Mouse (Mus musculus) forebrain, embryonic 16.5 days (tissue): ENCODE results near the gene Efna5. TPM values are rescaled to one million over a fixed set of nuclear protein-coding genes. Genes with fewer than 3 reads are reported as not detected.

Experiments
- ATAC-seq: fragments of 200-750 bp; cut with Nextera tagmentation; 2 replicates; pipeline ENCODE4 v1.8.0; 2017; ENCODE audit warnings: mild to moderate bottlenecking, moderate library complexity
- H3K27ac ChIP-seq: fragments of 300-500 bp; sonication (generic); 2 replicates; pipeline ENCODE4 v1.5.1; 2014; ENCODE audit warnings: low read length, control low read depth
- H3K27me3 ChIP-seq: fragments of 300-500 bp; sonication (generic); replicated peaks from 2 replicates; pipeline ENCODE4 v1.6.1; 2014; ENCODE audit warnings: low read length; ENCODE audit not compliant: control insufficient read depth, insufficient read depth
- H3K36me3 ChIP-seq: fragments of 300-500 bp; sonication (generic); 2 replicates; pipeline ENCODE4 v1.6.1; 2014; ENCODE audit not compliant: control insufficient read depth, insufficient read depth
- H3K4me1 ChIP-seq: fragments of 300-500 bp; sonication (generic); replicated peaks from 2 replicates; pipeline ENCODE4 v1.6.1; 2014; ENCODE audit warnings: low read length; ENCODE audit not compliant: control insufficient read depth, insufficient read depth
- H3K4me2 ChIP-seq: fragments of 300-500 bp; sonication (generic); 2 replicates; pipeline ENCODE4 v1.6.1; 2014; ENCODE audit warnings: mild to moderate bottlenecking, low read length, control low read depth
- H3K4me3 ChIP-seq: fragments of 300-500 bp; sonication (generic); replicated peaks from 2 replicates; pipeline ENCODE4 v1.5.1; 2014; ENCODE audit warnings: mild to moderate bottlenecking, low read length, control low read depth
- H3K9ac ChIP-seq: fragments of 300-500 bp; sonication (generic); replicated peaks from 2 replicates; pipeline ENCODE4 v1.6.1; 2014; ENCODE audit warnings: low read depth, low read length, control low read depth
- H3K9me3 ChIP-seq: fragments of 300-500 bp; sonication (generic); 2 replicates; pipeline ENCODE4 v1.6.1; 2016; ENCODE audit warnings: low read length; ENCODE audit not compliant: control insufficient read depth
- WGBS: fragments of 180-500 bp; shearing (Covaris S2); extraction: QIAGEN DNeasy Blood & Tissue Kit; methylation state at CpG from one replicate; pipeline ENCODE4 v1.1.7; 2014; 5-methylcytosine and 5-hydroxymethylcytosine counted together
- polyA plus RNA-seq: library from polyadenylated mRNA; unstranded; fragments of >200 nt; fragmentation: Nextera tagmentation; extraction: Ambion mirVana; gene quantifications from 2 replicates; pipeline ENCODE4 v1.2.1, GENCODE M21; 2015

Efna5 gene
- polyA plus RNA-seq, 1 experiment from 2014 or later: 22.4 TPM

- no peak overlapping the region for H3K27ac ChIP-seq
- WGBS: 82% methylated on average over 8 of the region's 8 CpGs
- no peak for ATAC-seq
- H3K9me3 ChIP-seq: no peaks in the 10 kb centered on the region
- H3K4me1 ChIP-seq: no peaks in the 10 kb centered on the region
- no peak overlapping the region for H3K4me3 ChIP-seq
- no peaks in the 10 kb centered on the region for H3K36me3 ChIP-seq
- no peaks in the 10 kb centered on the region for H3K27me3 ChIP-seq
- H3K9ac ChIP-seq: no peak overlapping the region
- H3K4me2 ChIP-seq: no peak overlapping the region
Measured at GRCm38 (mm10) chr17:62672068-62672467, 209.0 kb downstream of the Efna5 start.

- WGBS: 83% methylated on average over 6 of the region's 6 CpGs
- no peak for ATAC-seq
- H3K9ac ChIP-seq: no peak overlapping the region
Measured at GRCm38 (mm10) chr17:62666761-62667160, 214.4 kb downstream of the Efna5 start.

DNA sequence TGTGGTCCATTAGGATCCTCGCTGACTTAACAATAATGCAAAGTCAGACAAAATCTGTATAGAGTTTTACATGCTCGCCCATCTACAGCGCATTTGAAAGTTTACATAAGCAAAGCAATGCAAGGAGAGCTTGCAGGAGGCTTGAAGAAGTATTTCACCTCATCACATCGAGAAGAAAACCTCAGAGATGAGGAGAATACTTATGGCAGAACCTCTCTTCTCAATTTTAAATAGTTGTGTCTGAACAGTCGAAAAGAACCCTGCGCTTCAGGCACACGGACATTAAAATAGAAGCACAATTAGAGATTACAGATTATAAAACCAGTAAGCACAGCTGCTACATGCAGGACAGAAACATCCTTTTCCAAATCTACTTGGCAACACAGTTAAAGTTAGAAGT, 215.3 kb downstream of the Efna5 start:
- H3K27ac ChIP-seq: no peak overlapping the region
- no peaks in the 10 kb centered on the region for H3K27me3 ChIP-seq
- H3K9ac ChIP-seq: no peak overlapping the region
- no peak overlapping the region for H3K4me2 ChIP-seq
- no peak for ATAC-seq
- H3K4me1 ChIP-seq: no peaks in the 10 kb centered on the region
- H3K4me3 ChIP-seq: no peak overlapping the region
- WGBS: 82% methylated on average over 7 of the region's 7 CpGs
- no peaks in the 10 kb centered on the region for H3K36me3 ChIP-seq
- no peaks in the 10 kb centered on the region for H3K9me3 ChIP-seq

More at GRCm38 (mm10) chr17:62666761-62667160, 214.4 kb downstream of the Efna5 start:
- Histone ChIP-seq H3K4me2 (no peak overlapping the region), H3K9me3 (no peaks in the 10 kb centered on the region), H3K4me3 (no peak overlapping the region), H3K27me3 (no peaks in the 10 kb centered on the region), H3K36me3 (no peaks in the 10 kb centered on the region), H3K4me1 (no peaks in the 10 kb centered on the region), H3K27ac (no peak overlapping the region)

- ATAC-seq: no peak
- H3K9me3 ChIP-seq: no peaks in the 10 kb centered on the region
- H3K4me2 ChIP-seq: no peak overlapping the region
- H3K9ac ChIP-seq: no peak overlapping the region
- no peaks in the 10 kb centered on the region for H3K27me3 ChIP-seq
- peaks cover 6% of the 10 kb centered on the region for H3K4me1 ChIP-seq
- H3K4me3 ChIP-seq: no peak overlapping the region
- 35% methylated on average over 2 of the region's 2 CpGs for WGBS
- no peak overlapping the region for H3K27ac ChIP-seq
- H3K36me3 ChIP-seq: no peaks in the 10 kb centered on the region
Measured at GRCm38 (mm10) chr17:62664709-62665108, 216.4 kb downstream of the Efna5 start.

GRCm38 (mm10) chr17:62661801-62662200, 219.3 kb downstream of the Efna5 start:
- H3K27ac ChIP-seq: no peak overlapping the region
- H3K4me2 ChIP-seq: no peak overlapping the region
- WGBS: 65% methylated on average over 7 of the region's 7 CpGs
- H3K27me3 ChIP-seq: no peaks in the 10 kb centered on the region
- no peaks in the 10 kb centered on the region for H3K36me3 ChIP-seq
- no peak for ATAC-seq
- H3K4me1 ChIP-seq: peaks cover 28% of the 10 kb centered on the region
- H3K4me3 ChIP-seq: no peak overlapping the region
- no peak overlapping the region for H3K9ac ChIP-seq
- H3K9me3 ChIP-seq: no peaks in the 10 kb centered on the region

- peak overlapping the region; percentile 19; the same call in 1 of the 2 replicates for H3K9ac ChIP-seq
- H3K4me3 ChIP-seq: peak overlapping the region; percentile 12; the same call in 1 of the 2 replicates
- peak overlapping the region; percentile 35; the same call in 1 of the 2 replicates for H3K27ac ChIP-seq
- H3K4me1 ChIP-seq: peaks cover 30% of the 10 kb centered on the region
- H3K36me3 ChIP-seq: no peaks in the 10 kb centered on the region
- no peaks in the 10 kb centered on the region for H3K27me3 ChIP-seq
- H3K9me3 ChIP-seq: no peaks in the 10 kb centered on the region
- peak; percentile 95 for ATAC-seq
- 4% methylated on average over 14 of the region's 14 CpGs for WGBS
- H3K4me2 ChIP-seq: peak overlapping the region; percentile 44
Measured at GRCm38 (mm10) chr17:62659501-62660175, 221.5 kb downstream of the Efna5 start.

DNA sequence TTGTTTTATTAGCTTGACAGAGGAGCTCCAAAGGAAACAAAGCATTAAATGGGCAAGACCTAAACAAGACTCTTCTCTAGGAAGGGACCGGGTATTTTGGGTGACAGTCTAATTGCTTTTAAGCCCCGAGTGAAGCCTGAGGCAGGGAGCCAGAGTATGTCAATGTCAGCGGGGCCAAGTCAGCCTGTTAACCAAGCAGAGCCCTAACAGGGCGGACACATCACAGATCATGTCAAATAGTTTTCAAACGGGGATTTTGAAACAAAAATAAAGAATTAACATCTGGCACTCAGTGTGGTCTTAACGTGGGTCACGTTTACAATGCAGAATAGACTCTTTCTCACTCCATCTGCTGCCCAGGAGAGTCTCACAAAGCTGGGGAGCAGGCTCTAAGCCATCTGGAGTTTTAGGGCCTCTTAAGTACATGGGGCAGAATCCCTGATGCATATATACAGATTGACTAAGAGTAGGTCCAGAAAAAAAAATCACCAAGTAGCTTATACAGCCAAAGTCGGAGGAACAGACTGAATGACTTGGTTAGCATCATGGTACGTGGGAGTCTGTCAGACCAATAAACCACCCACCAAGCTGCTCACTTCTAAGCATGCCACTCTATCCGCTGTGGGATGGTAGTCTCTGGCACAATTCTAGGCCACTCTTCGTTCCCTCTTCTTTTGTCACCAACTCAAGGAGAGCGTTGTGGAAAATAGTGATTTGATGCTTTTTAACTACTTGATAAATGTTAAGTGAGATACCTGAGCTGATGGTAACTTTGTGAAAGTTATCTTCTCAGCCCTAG, 223.1 kb downstream of the Efna5 start:
- Histone ChIP-seq H3K27ac (no peak overlapping the region), H3K4me3 (no peak overlapping the region), H3K36me3 (no peaks in the 10 kb centered on the region), H3K9me3 (no peaks in the 10 kb centered on the region), H3K27me3 (no peaks in the 10 kb centered on the region), H3K4me2 (no peak overlapping the region), H3K9ac (no peak overlapping the region), H3K4me1 (peaks cover 30% of the 10 kb centered on the region)
- WGBS: 24% methylated on average over 12 of the region's 12 CpGs
- ATAC-seq: peak; percentile 31

DNA sequence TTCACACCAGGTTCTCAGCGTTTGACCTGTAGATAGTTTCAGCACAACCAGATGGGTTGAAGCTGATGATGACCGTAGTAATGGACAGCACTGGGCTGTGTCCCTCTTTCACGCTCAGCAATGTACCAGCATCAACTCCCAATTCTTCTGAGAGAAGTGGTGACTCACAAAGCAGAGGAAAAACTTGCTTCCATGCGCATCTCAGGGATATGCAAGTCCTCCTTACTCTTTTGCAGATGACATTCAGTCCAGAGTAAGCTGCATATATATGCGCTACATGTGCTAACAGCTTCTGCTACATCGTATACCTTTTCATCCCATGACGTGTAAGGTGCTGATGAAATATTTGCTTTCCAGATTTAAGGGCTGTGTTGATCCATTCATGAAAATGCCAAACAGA, 224.1 kb downstream of the Efna5 start:
- Histone ChIP-seq H3K9ac (no peak overlapping the region), H3K4me3 (no peak overlapping the region), H3K27me3 (no peaks in the 10 kb centered on the region), H3K4me2 (no peak overlapping the region), H3K27ac (no peak overlapping the region), H3K4me1 (peaks cover 30% of the 10 kb centered on the region), H3K9me3 (no peaks in the 10 kb centered on the region), H3K36me3 (no peaks in the 10 kb centered on the region)
- no peak for ATAC-seq
- 83% methylated on average over 7 of the region's 7 CpGs for WGBS

DNA sequence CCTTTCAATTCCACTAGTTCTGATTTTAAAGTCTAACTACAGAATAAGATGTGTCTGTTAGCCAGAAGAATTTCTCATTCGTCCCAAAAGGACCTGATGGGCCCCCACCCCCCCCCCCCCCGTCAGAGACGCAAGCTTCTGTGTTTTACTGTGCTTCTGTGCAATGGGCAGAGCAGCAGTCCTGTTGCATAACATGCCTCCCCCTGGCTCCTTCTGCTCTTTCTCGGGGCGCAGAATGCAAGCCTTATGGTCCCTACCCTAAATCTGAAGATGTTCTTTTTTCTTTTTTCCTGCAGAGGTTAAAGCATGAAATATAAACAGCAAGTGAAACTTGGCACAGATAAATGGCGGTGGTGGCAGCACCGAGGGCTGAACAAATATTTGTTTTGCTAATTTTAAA, 224.5 kb downstream of the Efna5 start:
- no peak for ATAC-seq

More for the DNA sequence above, 224.5 kb downstream of the Efna5 start:
- no peak overlapping the region for H3K9ac ChIP-seq
- H3K27ac ChIP-seq: no peak overlapping the region
- H3K9me3 ChIP-seq: no peaks in the 10 kb centered on the region
- H3K4me3 ChIP-seq: no peak overlapping the region
- no peaks in the 10 kb centered on the region for H3K36me3 ChIP-seq
- no peak overlapping the region for H3K4me2 ChIP-seq
- no peaks in the 10 kb centered on the region for H3K27me3 ChIP-seq
- H3K4me1 ChIP-seq: peaks cover 30% of the 10 kb centered on the region
- WGBS: 55% methylated on average over 7 of the region's 7 CpGs
